Mouse (Mus musculus) hindbrain, embryonic 15.5 days (tissue): ENCODE results near the gene Rad23a. TPM values are rescaled to one million over a fixed set of nuclear protein-coding genes. Genes with fewer than 3 reads are reported as not detected.

Experiments used
- ATAC-seq: fragments of 200-750 bp; cut with Nextera tagmentation; 2 replicates; pipeline ENCODE4 v1.8.0; 2017; ENCODE audit warnings: low read depth, moderate number of reproducible peaks, moderate TSS enrichment; ENCODE audit not compliant: low FRiP score
- H3K27ac ChIP-seq: fragments of 300-500 bp; sonication (generic); replicated peaks from 2 replicates; pipeline ENCODE4 v1.5.1; 2015; ENCODE audit warnings: mild to moderate bottlenecking, inconsistent platforms
- H3K27me3 ChIP-seq: fragments of 300-500 bp; sonication (generic); 2 replicates; pipeline ENCODE4 v1.6.1; 2015; ENCODE audit warnings: control low read depth, inconsistent platforms
- H3K36me3 ChIP-seq: fragments of 300-500 bp; sonication (generic); 2 replicates; pipeline ENCODE4 v1.6.1; 2015; ENCODE audit warnings: control low read depth, inconsistent platforms
- H3K4me1 ChIP-seq: fragments of 300-500 bp; sonication (generic); replicated peaks from 2 replicates; pipeline ENCODE4 v1.6.1; 2015; ENCODE audit warnings: control low read depth, inconsistent platforms
- H3K4me2 ChIP-seq: fragments of 300-500 bp; sonication (generic); 2 replicates; pipeline ENCODE4 v1.6.1; 2015; ENCODE audit warnings: moderate library complexity, mild to moderate bottlenecking, inconsistent platforms
- H3K4me3 ChIP-seq: fragments of 300-500 bp; sonication (generic); 2 replicates; pipeline ENCODE4 v1.5.1; 2015; ENCODE audit warnings: mild to moderate bottlenecking, inconsistent platforms
- H3K9ac ChIP-seq: fragments of 300-500 bp; sonication (generic); 2 replicates; pipeline ENCODE4 v1.6.1; 2015; ENCODE audit warnings: inconsistent platforms
- H3K9me3 ChIP-seq: fragments of 300-500 bp; sonication (generic); 2 replicates; pipeline ENCODE4 v1.6.1; 2016; ENCODE audit warnings: control low read depth, inconsistent platforms
- WGBS: fragments of 180-500 bp; shearing (Covaris S2); methylation state at CpG from one replicate; pipeline ENCODE4 v1.1.7; 2015; 5-methylcytosine and 5-hydroxymethylcytosine counted together
- polyA plus RNA-seq: library from polyadenylated mRNA; unstranded; fragments of >200 nt; fragmentation: Nextera tagmentation; extraction: Ambion mirVana; gene quantifications from 2 replicates; pipeline ENCODE4 v1.2.1, GENCODE M21; 2015

Rad23a gene
- polyA plus RNA-seq, result 79.1 and 85.9 TPM in 2 replicates

DNA sequence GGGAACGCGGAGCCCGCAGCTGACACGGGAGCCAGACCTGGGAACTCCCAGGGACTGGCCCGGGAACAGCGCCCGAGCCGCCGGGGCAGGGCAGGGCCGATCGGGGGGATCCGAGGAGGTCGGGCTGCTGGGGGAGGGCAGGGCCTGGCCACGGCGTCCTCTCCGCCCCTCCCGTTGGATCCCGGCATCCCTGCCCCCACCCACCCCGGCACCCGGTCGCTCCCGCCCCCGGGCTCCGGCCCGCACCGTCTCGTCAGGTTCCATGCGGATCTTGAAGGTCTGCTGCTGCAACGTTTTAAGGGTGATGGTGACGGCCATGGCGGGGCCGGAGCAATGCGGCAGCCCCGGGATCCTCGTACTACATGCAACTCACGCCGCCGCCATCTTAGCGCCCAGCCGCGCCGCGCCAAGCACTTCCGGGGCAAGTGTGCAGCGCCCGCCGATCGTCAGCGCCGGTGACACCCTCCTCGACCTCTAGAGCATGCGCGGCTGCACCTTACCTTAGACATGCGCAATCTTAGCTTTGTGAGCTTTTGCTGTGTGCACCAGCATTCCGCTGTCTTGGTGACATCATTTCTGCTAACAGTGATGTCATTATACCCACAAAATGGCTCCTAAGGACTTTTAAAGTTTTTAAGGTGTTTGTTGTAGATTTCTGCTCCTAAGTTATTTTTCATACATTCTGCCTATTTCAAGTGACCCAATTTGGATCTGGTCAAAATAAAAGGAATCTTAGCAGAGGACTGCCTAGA, at the start of gene Rad23a:
Rad23a (minus strand) TSS at position 418 of the 752 bp plus-strand sequence.
- under 1% methylated on average over 55 of the region's 55 CpGs for WGBS
- H3K36me3 ChIP-seq, result peaks cover 70% of the 10 kb centered on the region
- ATAC-seq, result peak; percentile 95

DNA sequence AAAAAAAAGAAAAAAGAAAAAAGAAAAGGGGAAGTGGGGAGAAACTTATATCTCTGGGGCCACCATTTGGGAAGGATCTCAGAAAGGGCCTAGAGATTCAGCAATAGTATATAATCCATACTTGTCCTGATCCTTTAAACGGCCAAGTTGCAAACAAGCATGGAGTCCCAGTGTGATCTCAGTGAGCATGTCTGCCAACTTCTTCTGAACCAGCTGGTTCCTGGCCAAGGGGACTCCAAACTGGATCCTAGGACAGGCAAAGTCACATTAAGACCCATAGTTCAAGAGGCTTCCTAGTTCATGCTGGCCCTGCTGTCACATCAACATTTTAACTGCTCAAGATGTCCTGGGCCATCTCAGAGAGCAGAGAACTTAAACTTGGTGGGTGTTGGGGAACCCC, 48.7 kb upstream of the Rad23a start:
- Histone ChIP-seq H3K27me3 (no peaks in the 10 kb centered on the region), H3K9me3 (no peaks in the 10 kb centered on the region), H3K9ac (no peak overlapping the region), H3K27ac (no peak overlapping the region), H3K36me3 (peaks cover 35% of the 10 kb centered on the region), H3K4me3 (no peak overlapping the region), H3K4me1 (peaks cover 13% of the 10 kb centered on the region), H3K4me2 (no peak overlapping the region)
- 90% methylated on average over 1 of the region's 1 CpGs for WGBS
- no peak for ATAC-seq

More for the DNA sequence above, at the start of gene Rad23a:
- H3K9me3 ChIP-seq, result no peaks in the 10 kb centered on the region
- H3K4me3 ChIP-seq, result peak within 1 kb of the TSS; percentile 89
- H3K4me1 ChIP-seq, result peaks cover 45% of the 10 kb centered on the region
- H3K4me2 ChIP-seq, result peak within 1 kb of the TSS; percentile 74
- H3K27me3 ChIP-seq, result no peaks in the 10 kb centered on the region
- peak within 1 kb of the TSS; percentile 89 for H3K27ac ChIP-seq
- H3K9ac ChIP-seq, result peak within 1 kb of the TSS; percentile 91

DNA sequence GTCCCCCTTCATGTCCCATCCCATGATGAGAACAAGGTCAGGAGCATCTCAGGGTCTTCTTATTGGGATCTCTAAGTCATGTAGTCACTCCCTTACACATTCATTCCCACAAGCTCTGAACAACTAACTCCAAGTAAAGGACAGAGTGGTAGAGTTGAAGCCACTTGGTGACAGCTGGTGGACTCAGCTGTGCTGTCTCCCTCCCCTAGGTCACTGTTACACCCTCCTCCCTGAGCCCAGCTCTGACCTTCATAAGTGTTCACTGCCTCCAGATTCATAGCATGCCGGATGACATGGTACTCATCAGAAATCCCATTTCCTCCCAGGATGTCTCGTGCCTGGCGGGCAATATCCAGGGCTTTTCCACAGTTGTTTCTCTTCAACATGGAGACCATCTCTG, 47.8 kb upstream of the Rad23a start:
- H3K36me3 ChIP-seq, result peaks cover 35% of the 10 kb centered on the region
- WGBS, result 99% methylated on average over 3 of the region's 3 CpGs
- peaks cover 10% of the 10 kb centered on the region for H3K4me1 ChIP-seq
- H3K9me3 ChIP-seq, result no peaks in the 10 kb centered on the region
- no peak overlapping the region for H3K9ac ChIP-seq
- no peaks in the 10 kb centered on the region for H3K27me3 ChIP-seq
- no peak overlapping the region for H3K4me3 ChIP-seq
- no peak overlapping the region for H3K27ac ChIP-seq
- no peak for ATAC-seq
- H3K4me2 ChIP-seq, result no peak overlapping the region

DNA sequence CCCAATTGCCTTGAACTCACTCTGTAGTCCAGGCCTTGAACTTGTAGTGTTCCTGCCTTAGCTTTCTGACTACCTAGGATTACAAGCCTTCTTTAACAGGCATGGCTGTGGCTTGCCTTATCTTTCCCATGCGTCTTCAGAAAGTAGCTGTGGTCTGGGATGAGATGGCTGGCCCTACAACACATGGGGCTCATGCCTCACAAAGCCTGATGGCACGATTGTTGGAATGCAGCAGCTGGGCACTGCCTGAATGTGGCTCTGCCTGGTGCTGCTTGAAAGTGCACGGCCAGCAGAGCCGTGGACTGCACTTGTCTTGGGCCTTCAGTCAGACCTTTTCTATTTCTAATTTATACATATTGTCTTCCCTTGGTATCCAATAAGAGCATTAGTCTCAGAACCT, 44.3 kb upstream of the Rad23a start:
- peaks cover 28% of the 10 kb centered on the region for H3K36me3 ChIP-seq
- 88% methylated on average over 4 of the region's 4 CpGs for WGBS
- H3K9ac ChIP-seq, result no peak overlapping the region
- no peak overlapping the region for H3K27ac ChIP-seq
- ATAC-seq, result no peak
- no peaks in the 10 kb centered on the region for H3K9me3 ChIP-seq
- no peaks in the 10 kb centered on the region for H3K27me3 ChIP-seq
- no peak overlapping the region for H3K4me3 ChIP-seq
- H3K4me1 ChIP-seq, result no peaks in the 10 kb centered on the region
- no peak overlapping the region for H3K4me2 ChIP-seq

DNA sequence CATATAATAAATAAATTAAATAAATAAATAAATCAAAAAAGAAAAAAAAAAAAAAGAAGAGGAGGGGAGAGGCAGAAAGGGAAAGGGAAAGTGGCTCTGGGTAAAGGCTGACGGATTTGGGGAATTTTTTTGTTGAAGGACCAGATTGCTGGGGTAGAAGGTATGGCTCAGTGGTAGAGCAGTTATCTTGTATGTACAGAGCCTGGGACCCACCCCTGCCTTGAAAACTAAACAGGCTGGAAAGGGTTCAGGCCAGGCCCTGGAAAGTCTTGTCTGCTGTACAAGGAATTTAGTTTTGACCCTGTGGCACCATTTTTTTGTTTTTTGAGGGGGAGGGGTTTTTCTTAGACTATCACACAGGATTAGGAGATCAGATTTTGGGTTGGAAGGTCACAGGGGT, 38.5 kb upstream of the Rad23a start:
- H3K4me3 ChIP-seq, result no peak overlapping the region
- no peak overlapping the region for H3K9ac ChIP-seq
- no peaks in the 10 kb centered on the region for H3K4me1 ChIP-seq
- H3K36me3 ChIP-seq, result no peaks in the 10 kb centered on the region
- no peak for ATAC-seq
- WGBS, result 82% methylated on average over 1 of the region's 1 CpGs
- H3K27ac ChIP-seq, result no peak overlapping the region
- H3K9me3 ChIP-seq, result no peaks in the 10 kb centered on the region
- no peak overlapping the region for H3K4me2 ChIP-seq
- H3K27me3 ChIP-seq, result no peaks in the 10 kb centered on the region

DNA sequence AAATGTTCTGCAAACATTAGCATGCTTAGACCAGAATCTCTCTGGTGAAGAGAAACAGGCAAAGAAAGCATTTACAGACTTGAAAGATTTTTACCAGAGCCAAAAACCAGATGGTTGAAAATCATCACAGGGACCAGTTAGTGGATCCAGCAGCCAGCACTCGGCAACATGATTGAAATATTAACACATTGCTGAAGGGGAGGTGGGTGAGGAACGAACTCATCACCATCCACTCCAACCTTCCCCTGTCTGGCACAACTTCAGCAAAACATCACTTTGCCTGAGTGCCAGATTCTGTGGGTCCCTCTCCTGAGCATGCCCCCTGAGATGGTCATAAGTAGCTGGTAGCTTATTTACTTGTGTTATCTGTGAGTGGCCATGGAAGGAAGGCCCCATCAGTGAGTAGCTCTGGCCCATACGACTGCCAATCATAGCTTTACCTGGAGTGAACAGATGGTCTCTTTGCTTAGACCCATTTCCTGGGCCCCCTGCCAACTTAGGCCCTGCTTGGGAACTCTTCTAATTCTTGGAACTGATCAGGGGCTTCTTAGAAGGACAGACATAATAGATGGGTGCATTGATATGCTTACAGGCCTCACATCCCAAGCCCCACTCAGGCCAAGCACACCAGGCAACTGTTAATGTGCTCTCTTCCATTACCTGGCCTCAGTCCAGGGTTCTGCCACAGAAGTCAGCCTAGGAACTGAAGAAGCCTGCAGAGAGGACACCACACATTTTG, 37.0 kb upstream of the Rad23a start:
- H3K27ac ChIP-seq, result peak overlapping the region; percentile 49; the same call in 1 of the 2 replicates
- no peaks in the 10 kb centered on the region for H3K27me3 ChIP-seq
- no peak overlapping the region for H3K9ac ChIP-seq
- ATAC-seq, result peak; percentile 79
- H3K4me1 ChIP-seq, result peaks cover 4% of the 10 kb centered on the region
- no peaks in the 10 kb centered on the region for H3K9me3 ChIP-seq
- no peak overlapping the region for H3K4me2 ChIP-seq
- H3K4me3 ChIP-seq, result no peak overlapping the region
- WGBS, result 61% methylated on average over 3 of the region's 3 CpGs
- H3K36me3 ChIP-seq, result no peaks in the 10 kb centered on the region

DNA sequence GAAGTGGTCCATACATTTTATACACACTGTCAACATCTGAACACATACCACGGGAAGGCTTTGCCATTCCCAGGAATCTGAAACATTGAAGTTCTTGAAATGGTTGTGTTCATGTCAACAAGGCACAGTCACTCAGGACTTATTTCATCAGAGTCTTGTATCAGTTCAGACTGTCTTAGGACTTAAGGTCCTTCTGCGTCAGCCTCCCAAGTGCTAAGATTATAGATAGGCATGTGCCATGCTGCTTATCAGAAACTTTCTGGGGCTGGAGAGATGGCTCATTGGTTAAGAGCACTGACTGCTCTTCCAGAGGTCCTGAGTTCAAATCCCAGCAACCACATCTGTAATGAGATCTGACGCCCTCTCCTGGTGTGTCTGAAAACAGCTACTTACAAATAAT, 33.9 kb upstream of the Rad23a start:
- no peaks in the 10 kb centered on the region for H3K27me3 ChIP-seq
- H3K27ac ChIP-seq, result no peak overlapping the region
- H3K9ac ChIP-seq, result no peak overlapping the region
- H3K4me2 ChIP-seq, result no peak overlapping the region
- no peak overlapping the region for H3K4me3 ChIP-seq
- H3K36me3 ChIP-seq, result no peaks in the 10 kb centered on the region
- ATAC-seq, result no peak
- H3K9me3 ChIP-seq, result no peaks in the 10 kb centered on the region
- peaks cover 12% of the 10 kb centered on the region for H3K4me1 ChIP-seq
- 90% methylated on average over 3 of the region's 3 CpGs for WGBS

DNA sequence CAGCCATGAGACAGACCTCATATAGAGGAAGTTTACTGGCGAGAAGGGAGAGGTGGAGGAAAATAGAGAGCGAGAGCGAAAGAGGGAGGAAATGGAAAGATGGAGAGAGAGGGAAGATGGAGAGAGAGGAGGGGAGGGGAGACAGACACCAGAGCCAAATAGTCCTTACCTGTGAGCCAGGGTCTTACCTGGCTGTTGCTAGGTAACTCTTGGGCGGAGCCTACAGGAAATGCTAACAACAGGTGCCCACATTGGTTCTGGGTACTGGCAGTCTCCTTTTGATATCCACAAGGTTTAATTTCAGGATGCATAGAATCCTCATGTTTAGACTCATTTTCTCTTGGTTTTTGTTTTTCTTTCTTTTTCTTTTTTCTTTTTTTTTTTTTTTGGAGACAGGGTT, 32.6 kb upstream of the Rad23a start:
- no peaks in the 10 kb centered on the region for H3K9me3 ChIP-seq
- H3K4me3 ChIP-seq, result peak overlapping the region; percentile 45
- no peak for ATAC-seq
- peaks cover 8% of the 10 kb centered on the region for H3K36me3 ChIP-seq
- H3K27ac ChIP-seq, result no peak overlapping the region
- peaks cover 12% of the 10 kb centered on the region for H3K4me1 ChIP-seq
- peak overlapping the region; percentile 93 for H3K4me2 ChIP-seq
- no peaks in the 10 kb centered on the region for H3K27me3 ChIP-seq
- 78% methylated on average over 4 of the region's 4 CpGs for WGBS
- H3K9ac ChIP-seq, result no peak overlapping the region

DNA sequence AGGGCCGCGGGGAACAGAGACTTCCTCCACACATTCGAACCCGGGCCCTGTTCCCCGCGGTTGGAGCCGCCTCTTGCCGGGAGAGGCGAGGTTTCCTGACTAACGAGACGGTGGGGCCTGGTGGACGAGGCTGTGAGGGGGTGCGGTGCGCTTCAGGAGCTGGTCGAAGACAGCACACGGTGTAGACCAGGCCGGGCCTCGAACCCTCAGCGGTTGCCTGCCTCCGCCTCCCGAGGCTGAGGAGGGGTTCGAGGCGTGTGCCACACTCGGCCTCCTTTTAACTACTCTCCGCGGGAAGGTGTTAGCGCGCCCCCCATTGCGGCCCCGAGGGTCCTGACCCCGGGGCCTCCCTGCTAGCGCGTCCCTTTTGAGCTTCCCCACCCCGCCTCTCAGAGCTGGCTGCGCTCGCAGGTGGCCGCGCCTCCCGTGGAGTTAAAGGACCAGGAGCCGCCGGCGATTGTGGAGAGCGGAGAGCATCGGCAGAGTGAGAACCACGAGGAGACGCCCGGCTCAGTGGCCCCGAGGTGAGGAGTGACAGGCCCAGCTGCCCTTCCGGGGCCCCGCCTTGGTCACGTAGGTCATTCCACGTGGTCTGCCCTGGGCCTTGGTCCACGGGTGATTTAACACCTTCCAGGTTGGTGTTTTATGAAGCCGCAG, 32.0 kb upstream of the Rad23a start:
- WGBS, result 3% methylated on average over 54 of the region's 54 CpGs
- H3K9ac ChIP-seq, result peak overlapping the region; percentile 37
- H3K9me3 ChIP-seq, result no peaks in the 10 kb centered on the region
- no peaks in the 10 kb centered on the region for H3K27me3 ChIP-seq
- H3K4me3 ChIP-seq, result peak overlapping the region; percentile 45
- no peak overlapping the region for H3K27ac ChIP-seq
- H3K4me2 ChIP-seq, result peak overlapping the region; percentile 93
- peaks cover 12% of the 10 kb centered on the region for H3K4me1 ChIP-seq
- peaks cover 14% of the 10 kb centered on the region for H3K36me3 ChIP-seq
- ATAC-seq, result peak; percentile 79

DNA sequence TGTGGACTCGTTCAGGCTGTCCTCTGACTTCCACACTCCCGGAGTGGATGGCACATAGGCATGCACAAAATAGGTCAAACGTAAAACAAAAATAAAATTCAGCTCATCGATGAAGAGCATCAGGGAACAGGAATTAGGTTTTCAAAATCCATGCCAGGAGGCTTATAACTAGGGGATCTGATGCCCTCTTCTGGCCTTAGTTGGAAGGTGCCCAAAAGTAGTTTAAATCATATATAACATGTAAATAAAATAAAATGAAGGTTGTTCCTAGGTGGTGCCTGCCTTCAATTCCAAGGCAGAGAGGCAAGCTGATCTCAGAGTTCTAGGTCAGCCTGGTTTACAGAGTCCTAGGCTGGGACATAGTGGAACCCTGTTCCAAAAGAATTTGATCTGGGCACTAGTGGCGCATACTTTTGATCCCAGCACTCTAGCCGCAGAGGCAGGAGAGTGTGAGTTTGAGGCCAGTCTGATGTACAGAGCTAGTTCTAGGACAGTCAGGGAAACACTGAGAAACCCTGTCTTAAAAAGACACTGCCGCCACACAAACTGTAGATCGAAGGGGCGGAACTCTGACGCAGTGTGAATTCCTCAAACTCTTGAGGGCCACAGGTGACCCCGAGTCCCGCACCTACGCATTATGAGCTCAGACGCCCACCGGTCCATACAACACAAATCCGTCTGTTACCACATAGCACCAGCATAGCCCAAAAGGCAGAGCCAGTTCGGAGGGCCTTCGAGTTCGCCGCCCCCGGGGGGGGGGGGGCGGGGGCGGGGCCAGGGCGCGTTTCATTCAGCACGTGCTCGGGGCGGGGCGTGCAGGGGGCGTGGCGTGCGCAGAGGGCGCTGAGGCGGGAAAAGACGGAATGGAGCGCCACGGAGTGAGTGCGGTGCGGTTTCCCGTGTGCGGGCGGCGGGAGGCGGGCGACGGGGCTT, 31.2 kb upstream of the Rad23a start, which contains the start of gene Syce2:
Syce2 (plus strand) TSS at position 736 of the 933 bp plus-strand sequence.
- no peaks in the 10 kb centered on the region for H3K27me3 ChIP-seq

DNA sequence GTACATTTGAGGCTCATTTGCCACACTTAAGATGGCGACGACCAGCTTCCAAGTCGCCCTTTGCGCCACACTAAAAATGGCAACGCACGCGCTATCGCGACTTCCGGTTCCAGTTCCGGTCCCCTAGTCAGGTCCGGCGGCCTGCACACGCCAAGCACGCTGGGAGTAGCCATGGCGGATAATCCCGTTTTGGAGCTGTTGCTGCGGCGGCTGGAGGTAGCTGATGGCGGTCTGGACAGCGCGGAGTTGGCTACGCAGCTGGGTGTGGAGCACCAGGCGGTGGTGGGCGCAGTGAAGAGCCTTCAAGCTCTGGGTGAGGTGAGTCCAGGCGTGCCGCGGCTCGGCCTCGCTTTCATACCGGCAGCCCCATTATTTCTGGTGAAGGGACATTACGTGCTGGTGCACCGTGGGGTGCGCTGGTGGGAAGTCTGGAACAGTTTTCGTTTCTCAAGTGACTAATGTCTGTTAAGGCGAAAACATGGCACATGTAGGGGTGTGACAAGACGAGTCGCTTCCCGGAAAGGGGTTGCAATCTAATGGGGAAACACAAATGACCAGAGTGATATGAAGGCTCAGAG, 16.5 kb upstream of the Rad23a start, which contains the start of gene Farsa:
Farsa (plus strand) TSS at position 126 of the 578 bp plus-strand sequence.
- peak; percentile 94 for ATAC-seq
- no peaks in the 10 kb centered on the region for H3K9me3 ChIP-seq
- H3K27ac ChIP-seq, result peak within 1 kb of the TSS; percentile 79
- WGBS, result under 1% methylated on average over 39 of the region's 39 CpGs
- H3K36me3 ChIP-seq, result peaks cover 27% of the 10 kb centered on the region
- peak within 1 kb of the TSS; percentile 82 for H3K4me2 ChIP-seq
- no peaks in the 10 kb centered on the region for H3K27me3 ChIP-seq
- peak within 1 kb of the TSS; percentile 83 for H3K9ac ChIP-seq
- H3K4me3 ChIP-seq, result peak within 1 kb of the TSS; percentile 76
- H3K4me1 ChIP-seq, result peaks cover 21% of the 10 kb centered on the region

More for the DNA sequence above, 31.2 kb upstream of the Rad23a start, which contains the start of gene Syce2:
- no peaks in the 10 kb centered on the region for H3K9me3 ChIP-seq
- H3K4me2 ChIP-seq, result peak within 1 kb of the TSS; percentile 93
- no peak within 1 kb of the TSS for H3K27ac ChIP-seq
- H3K4me1 ChIP-seq, result peaks cover 12% of the 10 kb centered on the region
- WGBS, result 15% methylated on average over 41 of the region's 46 CpGs
- ATAC-seq, result peak; percentile 73
- peak within 1 kb of the TSS; percentile 45 for H3K4me3 ChIP-seq
- peak within 1 kb of the TSS; percentile 37 for H3K9ac ChIP-seq
- peaks cover 20% of the 10 kb centered on the region for H3K36me3 ChIP-seq
